Mouse (Mus musculus): ENCODE measurements around the gene Lgr4.

The Lgr4 gene

DNA sequence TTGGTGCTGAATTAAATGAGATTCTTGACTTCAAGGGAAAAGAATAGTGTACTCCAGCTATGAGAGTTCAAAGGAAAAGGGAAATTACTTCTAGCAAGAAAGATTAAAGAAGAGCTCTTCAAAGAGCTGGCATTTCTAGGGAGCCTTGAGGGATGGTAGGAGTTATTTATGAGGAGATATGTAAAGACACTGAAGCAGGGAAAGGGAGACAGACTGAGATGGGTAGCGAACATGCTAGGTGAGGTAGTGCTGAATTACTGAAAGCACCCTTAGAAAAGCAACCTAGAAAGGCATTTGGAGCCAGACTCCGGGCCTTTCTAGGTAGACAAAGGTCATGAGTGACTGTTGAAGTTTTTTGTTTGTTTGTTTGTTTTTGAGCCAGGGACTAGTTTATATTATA is 58.7 kb downstream of the Lgr4 start:
- no peak for DNase-seq (ENCODE audit: low read depth, low spot score)

DNA sequence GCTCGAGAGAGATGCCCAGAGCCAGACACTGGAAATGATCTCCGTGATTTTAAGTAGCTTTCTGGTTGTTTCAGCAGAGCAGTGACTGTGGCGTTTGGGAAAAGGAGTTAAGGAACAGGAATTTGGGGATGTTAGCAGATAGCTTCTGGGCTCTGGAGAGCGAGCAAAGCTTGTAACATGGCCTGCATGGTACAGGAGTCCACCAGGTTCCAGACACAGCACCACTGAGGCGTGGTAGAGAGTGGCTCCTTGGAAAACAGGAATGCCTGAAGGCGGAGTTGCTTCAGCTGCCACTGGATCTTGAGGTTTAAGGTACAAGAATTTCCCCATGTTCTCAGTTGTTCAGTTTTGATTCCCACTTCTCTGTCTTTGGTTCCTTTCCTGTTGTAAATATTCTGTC is 59.9 kb downstream of the Lgr4 start:
- DNase-seq (ENCODE audit: low read depth, low spot score) = no peak

DNA sequence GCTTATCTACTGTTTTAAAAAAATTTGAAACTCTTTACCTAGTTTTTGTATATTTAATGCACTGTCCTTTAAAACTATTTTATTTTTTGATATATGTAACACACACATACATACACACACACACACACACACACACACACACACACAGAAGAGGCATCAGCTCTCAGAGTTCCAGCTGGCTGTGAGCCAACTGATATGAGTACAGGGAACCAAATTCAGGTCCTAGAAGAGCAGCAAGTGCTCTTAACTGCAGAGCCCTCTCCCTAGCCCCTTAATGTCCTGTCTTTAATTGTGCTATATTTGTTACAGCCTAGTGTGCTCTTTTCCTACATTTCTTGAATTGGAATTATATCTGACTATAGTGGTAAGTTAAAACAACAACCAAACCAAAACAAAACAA is 61.8 kb downstream of the Lgr4 start:
- DNase-seq (ENCODE audit: low read depth, low spot score) = no peak

DNA sequence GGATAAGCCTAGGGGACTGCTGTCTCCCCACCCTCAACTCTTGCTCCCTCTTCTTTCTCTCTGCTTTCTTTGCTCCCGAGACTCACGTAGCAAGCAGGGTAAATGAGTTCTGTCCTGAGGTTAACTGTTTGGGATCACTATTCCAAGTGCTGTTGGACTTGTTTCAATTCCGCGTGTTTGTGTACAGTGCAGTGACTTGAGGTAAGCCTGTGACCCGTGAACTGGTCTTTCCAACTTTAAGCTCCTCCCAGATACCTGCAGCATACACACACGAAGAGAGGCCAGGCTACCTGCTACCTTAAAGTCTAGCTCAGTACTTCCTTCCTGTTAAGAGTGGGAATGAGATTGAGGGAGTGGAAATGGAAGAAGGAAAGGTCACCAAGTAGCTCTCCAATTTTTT is 66.0 kb downstream of the Lgr4 start:
- no peak for DNase-seq (ENCODE audit: low read depth, low spot score)

DNA sequence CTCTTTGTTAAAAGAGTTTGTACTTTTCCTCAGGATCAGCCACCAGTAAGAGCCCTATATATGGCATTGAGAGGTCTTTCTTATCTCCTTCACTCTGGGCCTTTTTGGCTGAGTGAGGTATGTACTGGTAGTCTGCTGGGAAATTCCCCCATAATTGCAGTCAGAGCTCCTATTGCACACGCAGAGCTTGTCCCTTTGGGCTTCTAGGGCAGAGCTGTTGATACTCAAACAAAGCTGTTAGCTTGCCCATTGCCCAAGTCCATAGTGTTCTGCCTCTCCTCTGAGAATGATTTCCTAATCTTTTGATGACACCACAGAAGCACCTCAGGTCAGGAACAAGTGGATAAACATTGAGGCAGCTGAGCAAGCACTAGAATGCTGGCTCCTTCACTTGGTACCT is 67.5 kb downstream of the Lgr4 start:
- DNase-seq (ENCODE audit: low read depth, low spot score) = no peak

DNA sequence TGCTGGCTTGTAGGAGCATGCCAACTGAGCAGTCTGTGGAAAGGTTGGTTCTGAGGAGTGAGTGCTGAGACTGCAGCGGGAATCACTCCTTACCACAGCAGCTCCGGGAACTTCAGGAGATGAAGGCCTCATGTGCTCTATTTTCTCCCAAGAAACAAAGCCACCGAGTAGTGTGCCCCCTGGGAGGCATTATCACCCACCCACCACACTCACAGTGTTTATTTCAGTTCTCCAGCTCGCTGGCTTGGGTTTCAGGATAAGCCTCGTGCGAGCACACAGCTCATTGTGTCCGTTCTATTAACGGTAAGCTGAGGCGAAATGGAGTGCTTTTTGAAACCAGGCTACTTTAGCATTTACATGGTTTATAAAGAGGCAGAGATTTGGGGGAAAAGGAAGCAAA is 68.1 kb downstream of the Lgr4 start:
- DNase-seq (ENCODE audit: low read depth, low spot score) = no peak

DNA sequence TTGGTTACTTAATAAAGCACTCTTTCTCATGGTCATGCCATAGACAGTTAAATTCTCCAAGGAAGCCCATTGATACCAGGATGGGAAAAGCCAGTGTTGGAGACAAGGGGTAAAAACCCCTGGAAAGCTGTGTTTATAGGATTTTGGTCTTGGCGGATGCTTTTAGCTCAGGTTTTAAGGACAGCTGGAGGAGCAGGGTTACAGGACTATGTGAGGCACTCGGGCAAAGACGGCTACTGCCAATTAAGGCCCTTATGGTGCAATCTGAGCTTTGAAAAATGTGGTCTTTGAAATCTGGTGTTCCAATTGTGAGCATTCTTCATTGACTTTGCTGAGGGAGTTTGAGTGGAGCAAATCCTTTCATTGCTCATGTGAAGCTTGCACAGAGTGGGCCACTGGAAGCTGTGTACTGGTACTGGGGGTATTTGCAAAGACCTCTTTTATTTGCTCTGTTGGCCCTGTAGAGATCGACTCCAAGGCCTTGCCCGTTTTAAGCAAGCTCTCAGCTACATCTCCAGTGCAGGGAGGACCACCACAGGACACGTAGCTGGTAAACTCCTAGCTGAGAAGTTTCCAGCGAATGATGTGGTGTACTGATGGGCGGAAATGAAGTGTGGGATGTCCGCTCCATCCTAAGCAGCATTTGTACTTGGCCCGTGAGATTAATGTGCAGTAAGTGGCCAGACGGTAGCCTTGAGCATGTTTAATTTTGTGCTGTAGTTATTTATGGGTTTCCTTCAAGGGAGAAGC is 68.8 kb downstream of the Lgr4 start:
- DNase-seq (ENCODE audit: low read depth, low spot score) = no peak

DNA sequence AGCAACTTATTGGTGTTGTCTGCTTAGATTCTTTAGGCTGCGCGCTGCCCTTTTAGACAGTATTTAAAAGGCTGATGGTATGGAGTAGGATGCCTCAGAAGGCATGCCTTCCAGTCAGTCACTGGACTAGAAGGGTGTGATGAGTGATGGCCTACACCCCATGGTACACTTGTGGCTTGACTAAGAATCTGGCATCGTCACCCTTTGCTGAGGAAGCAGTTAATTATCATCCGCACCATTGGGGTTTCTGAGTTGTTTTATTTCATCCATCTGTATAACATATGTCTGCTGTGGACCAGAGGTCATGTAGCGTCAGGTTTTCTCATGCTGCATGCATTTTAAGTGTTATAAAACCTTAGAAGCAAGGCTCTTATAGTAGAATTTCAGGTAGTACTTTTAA is 70.5 kb downstream of the Lgr4 start:
- no peak for DNase-seq (ENCODE audit: low read depth, low spot score)

DNA sequence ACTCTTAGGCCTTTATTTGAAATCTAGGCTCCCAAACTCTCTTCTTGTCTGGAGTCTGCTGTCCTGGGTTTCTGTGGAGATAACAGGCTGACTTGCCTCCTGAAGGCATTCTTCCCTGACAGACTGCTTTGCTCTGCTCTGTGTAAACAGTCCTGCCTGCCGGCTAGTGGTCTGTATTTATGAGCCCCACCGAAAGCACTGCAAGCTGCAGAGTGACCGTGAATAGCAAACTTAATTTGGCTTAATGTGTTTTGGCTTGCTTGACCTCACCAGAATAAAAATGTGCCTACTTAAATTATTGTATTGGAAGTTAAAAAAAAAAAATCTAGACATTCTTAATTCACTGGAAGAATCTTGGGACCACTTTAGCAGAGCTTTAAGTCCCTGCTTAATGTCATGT is 71.7 kb downstream of the Lgr4 start:
- DNase-seq (ENCODE audit: low read depth, low spot score) = no peak

DNA sequence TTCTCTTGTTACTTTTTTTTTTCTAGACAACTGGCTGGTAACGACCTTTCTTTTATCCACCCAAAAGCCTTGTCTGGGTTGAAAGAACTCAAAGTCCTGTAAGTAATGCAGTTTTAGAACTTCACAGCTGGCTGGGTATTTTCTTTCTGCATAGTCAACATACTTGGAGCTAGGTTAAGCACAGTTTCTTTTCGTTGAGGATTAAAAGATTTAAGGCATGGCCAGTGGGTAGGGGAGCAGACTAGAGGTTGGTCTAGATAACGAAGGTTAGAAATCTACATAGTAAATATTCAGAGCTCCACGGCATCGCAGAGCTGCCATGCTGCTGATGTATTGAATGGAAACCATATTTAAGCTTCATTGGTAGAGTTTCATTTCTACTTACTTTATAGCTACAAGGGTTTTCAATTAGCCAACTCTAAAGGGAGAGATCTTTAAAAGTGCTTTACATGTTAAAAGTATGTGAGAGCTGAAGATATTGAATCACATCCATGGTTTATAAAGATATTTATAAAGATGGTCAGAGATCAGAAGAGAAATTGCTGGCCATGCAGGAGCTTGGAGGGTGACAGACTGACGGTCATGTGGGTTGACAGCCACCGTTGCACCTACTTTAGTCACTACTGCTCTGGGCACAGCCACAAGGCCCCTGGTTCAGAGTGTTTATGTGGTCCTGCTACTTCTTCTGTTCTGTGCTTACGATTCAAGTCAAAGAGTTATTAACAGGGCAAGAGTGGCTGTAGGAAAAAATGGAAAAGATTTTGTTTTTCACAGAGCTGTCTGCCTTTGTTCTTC is 72.4 kb downstream of the Lgr4 start:
- no peak for DNase-seq (ENCODE audit: low read depth, low spot score)

DNA sequence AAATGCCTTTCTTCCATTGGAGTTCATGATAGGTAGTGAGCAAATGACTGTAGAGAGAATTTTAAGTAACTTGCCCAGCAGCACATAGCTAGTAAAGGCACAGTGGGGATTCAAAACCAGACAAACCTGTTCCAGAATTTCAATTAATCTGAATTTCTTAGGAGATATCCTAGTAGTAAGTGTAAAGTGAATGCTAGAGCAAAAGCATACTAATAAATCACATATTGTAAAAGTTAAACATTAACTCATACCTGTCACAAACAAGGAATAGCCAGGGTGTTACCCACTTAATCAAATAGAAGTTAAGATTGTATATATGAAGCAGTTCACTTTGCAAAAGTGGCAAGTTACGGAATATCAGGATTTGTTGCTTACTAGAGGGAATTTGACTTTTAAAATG is 74.3 kb downstream of the Lgr4 start:
- DNase-seq (ENCODE audit: low read depth, low spot score) = no peak

DNA sequence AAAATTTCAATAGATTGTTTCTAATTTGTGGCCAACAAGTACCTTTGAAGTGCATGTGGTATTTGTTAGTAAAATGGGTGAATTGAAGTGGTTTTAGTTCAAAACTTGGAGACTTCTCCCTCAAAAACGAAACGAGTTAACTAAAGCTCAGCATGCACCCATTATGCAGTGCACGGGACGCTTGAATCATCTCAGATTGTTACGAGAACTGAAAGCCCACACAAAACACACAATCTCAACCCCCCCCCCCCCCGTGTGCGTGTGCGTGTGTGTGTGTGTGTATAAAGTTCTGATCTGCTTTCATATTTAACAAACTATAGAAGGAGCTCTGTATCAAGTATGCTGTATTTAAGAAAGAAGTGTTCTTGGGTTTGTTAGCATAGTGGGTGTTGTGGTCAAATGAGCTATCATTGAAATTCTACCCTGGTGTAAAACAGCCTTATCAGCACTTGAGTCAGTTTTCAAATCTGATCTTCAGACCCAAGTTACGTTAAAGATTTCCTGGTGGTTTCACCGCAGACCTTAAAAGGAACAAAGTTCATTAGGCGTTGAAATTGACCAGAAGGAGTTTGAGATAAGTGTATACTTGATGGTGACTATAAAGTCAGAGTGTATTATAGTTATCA is 75.1 kb downstream of the Lgr4 start:
- no peak for DNase-seq (ENCODE audit: low read depth, low spot score)

DNA sequence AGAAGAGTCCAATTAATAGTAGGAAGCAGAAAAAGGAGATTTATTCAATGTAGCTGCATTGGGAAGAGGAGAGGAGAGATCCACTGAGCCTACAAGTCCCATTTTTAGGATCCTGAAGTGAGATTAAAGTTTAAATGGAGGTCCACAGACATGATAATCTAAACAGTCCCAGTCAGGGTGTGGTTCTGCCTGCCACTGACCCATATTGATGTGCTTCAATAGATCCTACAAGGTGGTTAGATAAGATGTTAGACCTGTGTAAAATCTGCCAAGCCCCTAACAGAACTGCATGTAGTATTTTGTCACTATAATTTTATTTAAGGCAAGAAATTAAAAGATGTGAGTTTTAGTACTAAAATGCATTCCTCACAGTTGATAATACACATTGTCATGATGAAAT is 76.0 kb downstream of the Lgr4 start:
- no peak for DNase-seq (ENCODE audit: low read depth, low spot score)

DNA sequence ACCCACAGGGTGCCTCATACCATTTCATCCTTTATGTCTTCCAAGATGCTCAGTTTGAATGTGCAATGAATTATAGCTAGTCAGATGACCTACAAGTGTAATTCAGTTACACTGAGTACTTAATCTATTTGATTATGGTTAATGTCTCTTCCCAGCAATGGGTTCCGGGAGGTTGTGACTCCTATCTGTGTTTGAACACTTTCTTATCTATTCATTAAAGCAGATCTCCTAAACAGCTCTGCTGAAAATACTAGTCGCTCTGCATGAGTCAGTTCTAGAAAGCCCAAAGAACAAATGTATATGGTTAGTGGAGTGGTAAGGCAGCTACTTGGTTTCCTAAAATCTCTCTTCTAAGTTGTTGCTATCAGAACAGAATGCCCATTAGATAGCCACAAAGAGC is 77.6 kb downstream of the Lgr4 start:
- DNase-seq (ENCODE audit: low read depth, low spot score) = no peak

DNA sequence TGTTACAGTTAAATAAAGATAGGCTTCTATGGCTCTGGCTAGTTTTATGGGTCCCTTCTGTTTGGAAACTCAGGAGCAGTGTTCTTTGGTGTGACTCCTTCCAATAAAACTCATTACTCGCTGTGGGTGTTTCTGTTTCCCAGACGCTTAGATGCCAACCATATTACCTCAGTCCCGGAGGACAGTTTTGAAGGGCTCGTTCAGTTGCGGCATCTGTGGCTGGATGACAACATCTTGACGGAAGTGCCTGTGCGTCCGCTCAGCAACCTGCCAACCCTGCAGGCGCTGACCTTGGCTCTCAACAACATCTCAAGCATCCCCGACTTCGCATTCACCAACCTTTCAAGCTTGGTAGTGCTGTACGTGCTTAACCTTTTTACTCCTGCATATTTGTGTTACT is 79.0 kb downstream of the Lgr4 start:
- DNase-seq (ENCODE audit: low read depth, low spot score) = no peak

DNA sequence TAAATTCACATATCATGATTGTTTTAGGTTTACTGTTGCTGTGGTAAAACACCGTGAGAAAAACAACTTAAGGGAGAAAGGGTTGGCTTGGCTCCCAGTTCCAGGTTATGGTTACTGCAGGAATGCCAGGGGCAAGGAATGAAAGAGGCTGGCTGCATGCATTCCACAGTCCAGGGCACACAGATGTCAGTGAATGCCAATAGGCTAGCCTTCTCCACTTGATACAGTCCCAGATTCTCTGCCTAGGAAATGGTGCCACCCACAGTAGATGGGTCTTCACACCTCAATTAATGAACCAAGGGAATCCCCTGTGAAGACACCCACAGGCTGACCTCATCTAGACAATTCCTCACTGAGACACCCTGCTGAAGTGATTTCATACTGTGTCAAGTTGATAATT is 87.2 kb downstream of the Lgr4 start:
- peak; percentile 63 for DNase-seq (ENCODE audit: low read depth, low spot score)

DNA sequence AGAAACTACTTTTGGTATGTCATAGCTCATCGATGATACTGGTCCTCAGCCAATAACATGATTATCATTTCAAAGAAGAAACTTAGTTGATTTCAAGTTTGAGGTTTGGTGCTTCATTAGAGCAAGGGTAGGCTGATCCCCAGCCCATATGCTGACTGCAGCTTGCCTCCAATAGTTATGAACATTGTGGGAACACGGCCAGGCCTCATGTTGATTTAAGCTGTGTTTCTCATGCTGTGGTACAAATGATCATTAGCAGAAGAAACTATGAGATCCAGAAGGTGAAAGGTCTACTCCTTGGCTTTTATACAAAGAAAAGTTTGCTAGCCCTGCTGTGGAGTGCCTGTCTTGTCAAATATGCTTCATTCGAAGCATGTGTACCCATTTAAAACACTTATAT is 87.7 kb downstream of the Lgr4 start:
- DNase-seq (ENCODE audit: low read depth, low spot score) = no peak

DNA sequence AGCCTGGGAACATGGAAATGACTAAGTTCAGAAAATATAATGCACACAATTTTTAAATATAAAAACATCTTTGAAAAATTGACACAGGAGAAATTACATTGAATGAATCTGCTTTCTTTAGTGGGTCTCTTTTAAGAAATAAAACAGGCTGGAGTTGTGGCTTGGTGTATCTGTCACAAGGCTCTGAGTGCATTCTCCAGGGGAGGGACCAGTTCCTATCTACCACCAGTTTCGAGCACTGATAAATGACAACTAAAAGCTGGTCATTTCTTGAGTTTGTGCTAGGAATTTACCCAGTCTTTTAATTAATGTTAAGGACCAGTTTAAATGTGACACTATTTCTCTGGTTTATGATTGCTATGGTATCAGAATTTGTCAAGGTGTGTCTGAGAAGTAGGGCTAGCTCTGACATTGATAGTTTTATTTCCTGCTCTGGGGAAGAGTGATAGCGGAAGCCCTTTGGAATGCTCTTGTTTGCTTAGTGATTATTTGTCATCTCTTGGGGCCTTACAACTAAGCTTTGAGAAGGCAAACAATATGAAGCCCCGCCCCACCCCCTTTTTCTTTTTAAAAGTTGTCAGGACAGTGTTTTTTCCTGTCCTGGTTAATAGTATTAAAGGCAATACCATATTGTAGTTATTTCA is 88.3 kb downstream of the Lgr4 start:
- DNase-seq (ENCODE audit: low read depth, low spot score) = no peak

DNA sequence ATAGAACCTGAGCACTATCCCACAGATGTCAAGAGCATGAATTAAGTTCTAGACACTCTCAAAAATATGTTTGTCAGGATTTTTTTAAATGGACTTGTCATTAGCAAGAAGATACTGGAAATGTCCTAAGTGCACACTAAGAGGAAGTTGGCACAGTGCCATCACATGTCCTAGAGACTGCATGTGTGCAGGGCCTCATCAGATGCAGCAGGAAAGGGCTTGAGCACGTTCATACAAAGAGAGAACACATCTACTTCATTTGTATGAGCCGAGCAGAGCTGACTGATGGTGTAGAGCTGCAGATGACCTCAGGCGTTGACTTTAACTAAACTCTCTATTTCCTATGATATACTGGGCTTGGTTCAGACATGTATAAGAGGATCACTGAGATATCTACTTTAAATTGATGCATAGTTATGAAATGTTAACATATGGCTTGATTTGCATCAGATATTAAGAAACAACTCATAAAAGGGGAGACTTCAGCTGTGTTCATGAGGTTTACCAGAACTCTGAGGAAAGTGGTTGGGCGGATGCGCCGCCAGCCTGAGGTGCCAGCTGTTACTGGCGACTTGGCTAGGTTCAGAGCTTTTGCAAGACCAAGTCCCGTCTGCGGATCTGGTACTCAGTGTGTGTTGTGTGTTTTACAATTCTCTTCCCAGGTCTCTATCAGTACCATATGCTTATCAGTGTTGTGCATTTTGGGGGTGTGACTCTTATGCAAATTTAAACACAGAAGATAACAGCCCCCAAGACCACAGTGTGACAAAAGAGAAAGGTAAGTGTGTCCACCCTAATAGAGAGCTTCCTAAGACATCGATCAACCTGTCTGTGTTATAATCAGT is 90.2 kb downstream of the Lgr4 start:
- DNase-seq (ENCODE audit: low read depth, low spot score) = no peak

DNA sequence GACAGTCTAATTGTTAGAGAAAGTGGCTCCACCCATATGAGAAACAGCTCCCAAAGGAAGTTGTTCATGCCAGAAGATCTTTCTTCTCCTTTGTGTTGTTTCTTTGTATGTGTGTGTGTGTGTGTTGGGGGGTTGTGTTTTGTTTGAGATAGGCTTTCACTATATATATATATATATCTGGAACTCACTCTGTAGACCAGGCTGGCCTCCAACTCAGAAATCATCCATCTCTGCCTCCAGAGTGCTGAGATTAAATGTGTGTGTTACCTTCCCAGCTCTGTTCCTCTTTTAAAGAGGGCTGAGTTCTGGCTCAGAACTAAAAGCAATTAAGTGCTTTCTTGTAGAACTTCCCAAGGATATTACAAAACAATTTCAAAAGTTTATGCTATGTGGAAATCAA is 92.0 kb downstream of the Lgr4 start:
- DNase-seq (ENCODE audit: low read depth, low spot score) = no peak

DNA sequence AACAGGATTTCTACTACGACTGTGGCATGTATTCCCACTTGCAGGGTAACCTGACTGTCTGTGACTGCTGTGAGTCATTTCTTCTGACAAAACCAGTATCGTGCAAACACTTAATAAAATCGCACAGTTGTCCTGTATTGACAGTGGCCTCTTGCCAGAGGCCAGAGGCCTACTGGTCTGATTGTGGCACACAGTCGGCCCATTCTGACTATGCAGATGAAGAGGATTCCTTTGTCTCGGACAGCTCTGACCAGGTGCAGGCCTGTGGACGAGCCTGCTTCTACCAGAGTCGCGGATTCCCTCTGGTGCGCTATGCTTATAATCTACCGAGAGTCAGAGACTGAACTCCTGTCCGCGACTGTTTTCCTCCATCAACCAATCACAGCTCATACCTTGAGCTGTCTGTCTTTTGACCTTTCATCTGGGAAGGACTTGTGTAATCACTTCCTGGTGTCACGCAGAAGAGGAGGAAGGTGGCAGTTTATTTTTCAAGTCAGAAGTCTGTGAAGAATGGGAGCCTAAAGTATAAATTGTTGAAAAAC is 94.8 kb downstream of the Lgr4 start:
- DNase-seq (ENCODE audit: low read depth, low spot score) = no peak

Measured in 3T3-L1 (cell line).